Mouse (Mus musculus): ENCODE data around the gene Dgkd.

- TF ChIP-seq CTCF (IDR thresholded peaks at IDR 0.05; ENCODE audit: extremely low read depth, insufficient read depth, low read length), result no peak
- TF ChIP-seq POLR2A (IDR thresholded peaks at IDR 0.05; ENCODE audit: extremely low read depth, insufficient read depth, low read length), result no peak
Observed at GRCm38 (mm10) chr1:87909565-87909964, 56.5 kb downstream of the Dgkd start.
